Mouse (Mus musculus) bone marrow macrophage, adult 2 months (primary cell): Measurements from ENCODE around the gene Vdr.

Experiments
- CTCF ChIP-seq: IDR thresholded peaks from 2 replicates; pipeline ENCODE4 v1.5.1; 2012; ENCODE audit warnings: low read depth, mild to moderate bottlenecking, low read length, moderate library complexity
- POLR2A ChIP-seq: IDR thresholded peaks from 2 replicates; pipeline ENCODE4 v1.6.1; 2012; ENCODE audit warnings: mild to moderate bottlenecking, low read depth, low read length, borderline replicate concordance

DNA sequence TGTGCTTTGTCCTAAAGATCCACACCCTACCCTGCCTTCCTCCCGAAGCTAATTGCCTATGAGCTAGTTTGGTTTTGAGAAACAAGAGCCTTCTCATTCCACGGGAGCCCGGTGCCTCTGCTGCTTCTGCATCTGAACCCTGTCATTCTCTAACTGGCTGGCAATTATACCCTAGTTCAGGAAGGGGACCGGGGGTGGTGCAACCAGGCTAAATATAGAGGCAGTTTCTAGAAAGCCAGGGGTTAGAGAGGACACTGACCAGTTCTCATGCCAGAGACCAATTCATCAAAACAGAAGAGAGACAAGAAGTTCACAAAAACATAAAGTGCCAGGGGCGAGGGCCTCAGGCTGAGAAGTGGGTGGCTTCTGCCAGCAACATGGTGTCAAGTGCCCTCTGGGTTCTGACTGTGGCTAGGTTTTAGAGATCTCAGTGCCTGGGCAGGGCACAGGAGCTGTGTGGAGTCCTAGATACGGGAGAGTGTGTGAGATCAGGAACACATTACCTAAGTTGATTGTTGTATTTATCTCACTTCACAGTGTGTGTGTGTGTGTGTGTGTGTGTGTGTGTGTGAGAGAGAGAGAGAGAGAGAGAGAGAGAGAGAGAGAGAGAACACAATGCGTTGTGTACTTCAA lies 31.6 kb downstream of the Vdr start:
- TF ChIP-seq CTCF (no peak), POLR2A (no peak)
